27 mouse cellular contexts compared by ENCODE assay signal in the genomic region with DNA sequence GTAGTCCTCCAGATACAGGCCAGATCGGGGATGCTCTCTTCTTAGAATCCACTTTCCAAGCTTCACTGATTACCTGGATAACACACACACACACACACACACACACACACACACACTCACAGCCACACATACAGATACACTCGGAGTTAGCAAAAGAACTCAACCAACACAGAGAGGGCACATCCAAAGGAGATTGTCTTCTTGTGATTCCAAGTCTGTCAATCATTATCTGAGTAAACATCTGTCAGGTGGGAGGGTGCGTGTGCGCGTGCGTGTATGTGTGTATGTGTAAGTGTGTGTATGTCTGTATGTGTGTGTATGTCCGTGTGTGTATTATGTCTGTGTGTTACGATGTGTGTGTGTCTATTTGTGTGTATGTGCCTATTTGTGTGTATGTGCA. TPM values are rescaled to one million over a fixed set of nuclear protein-coding genes. Genes with fewer than 3 reads are reported as not detected.
DNase-seq lines count a peak whose midpoint lies in the region; ATAC-seq lines count a peak whose summit lies in the region.
"Had no signal": no experiment of that assay in that cellular context is flagged by ENCODE, and none has a peak within 500 bp of the region (broad histone marks: within the 10 kb centered on the region; RNA-seq: fewer than 3 reads in every experiment).

No protein-coding gene starts in this region.

- H3K9me3 ChIP-seq in midbrain, embryonic 13.5 days: no peaks in the 10 kb centered on the region
- H3K9me3 ChIP-seq in midbrain, embryonic 11.5 days (ENCODE audit: control insufficient read depth, low read length): no peaks in the 10 kb centered on the region
- no peaks in the 10 kb centered on the region for H3K9me3 ChIP-seq in liver, embryonic 16.5 days (replicated peaks; ENCODE audit: control insufficient read depth, low read length)
- H3K9me3 ChIP-seq: heart, embryonic 15.5 days; limb, embryonic 10.5 days; midbrain, embryonic 10.5 days; neural tube, embryonic 15.5 days had no signal

- peaks cover 12% of the 10 kb centered on the region for H3K4me1 ChIP-seq in midbrain, embryonic 13.5 days (replicated peaks)
- H3K4me1 ChIP-seq in midbrain, embryonic 11.5 days (ENCODE audit: control insufficient read depth, insufficient read depth, low read length): no peaks in the 10 kb centered on the region
- no peaks in the 10 kb centered on the region; the same call in 1 of the 2 replicates for H3K4me1 ChIP-seq in liver, embryonic 16.5 days (ENCODE audit: control insufficient read depth, low read depth, low read length)
- H3K4me1 ChIP-seq: heart, embryonic 15.5 days had no signal

- H3K36me3 ChIP-seq in midbrain, embryonic 13.5 days: no peaks in the 10 kb centered on the region
- no peaks in the 10 kb centered on the region for H3K36me3 ChIP-seq in midbrain, embryonic 11.5 days (ENCODE audit: control insufficient read depth, insufficient read depth, low read length)
- no peaks in the 10 kb centered on the region for H3K36me3 ChIP-seq in liver, embryonic 16.5 days (ENCODE audit: control insufficient read depth, insufficient read depth)
- H3K36me3 ChIP-seq: heart, embryonic 15.5 days; limb, embryonic 10.5 days; midbrain, embryonic 10.5 days; neural tube, embryonic 15.5 days had no signal

- intact Hi-C loops in left cerebral cortex, postnatal 36 days (cut with DNase I): no loop called here

- ATAC-seq in midbrain, embryonic 13.5 days: peak; percentile 6; the same call in 1 of the 2 replicates
- no peak for ATAC-seq in midbrain, embryonic 11.5 days (ENCODE audit: low FRiP score)
- 0 out of 2 replicates have a peak, but pooled peaks have one; percentile 33 for ATAC-seq in liver, embryonic 16.5 days (ENCODE audit: low read depth)
- ATAC-seq: CD4-positive, CD25-positive, alpha-beta regulatory T cell, adult 4 months; inflammation-experienced regulatory T-cells, adult 6 months had no signal

- no peak overlapping the region for H3K4me3 ChIP-seq in midbrain, embryonic 13.5 days (replicated peaks)
- no peak overlapping the region for H3K4me3 ChIP-seq in midbrain, embryonic 11.5 days (ENCODE audit: low read depth, low read length)
- H3K4me3 ChIP-seq in liver, embryonic 16.5 days (ENCODE audit: low read depth, low read length): peak overlapping the region; percentile 54
- H3K4me3 ChIP-seq: gastrocnemius, adult 2 months; heart, embryonic 15.5 days; limb, embryonic 10.5 days; midbrain, embryonic 10.5 days; neural tube, embryonic 15.5 days had no signal

- DNase-seq in kidney, adult 18-20 months: peak; percentile 14
- DNase-seq in kidney, postnatal 14 days: no peak
- no peak for DNase-seq in midbrain, embryonic 11.5 days (ENCODE audit: low spot score, missing footprints)
- no peak for DNase-seq in left cerebral cortex, postnatal 36 days (ENCODE audit: low spot score in 2 of 2)
- DNase-seq in cerebellum, adult 18-20 months: no peak
- DNase-seq in spleen, postnatal 4 days (ENCODE audit: low spot score in 2 of 2): no peak
- DNase-seq: adrenal gland, postnatal 36 days; cerebellum, adult 9-11 months; gastrocnemius, adult 2 months; heart, postnatal 36 days; layer of hippocampus, adult 9-11 months; lung, adult 18-20 months; lung, postnatal 10 days; right cerebral cortex, adult 18-20 months; right cerebral cortex, postnatal 4 days; thymus, postnatal 14 days had no signal

- H3K27me3 ChIP-seq in midbrain, embryonic 13.5 days: no peaks in the 10 kb centered on the region
- no peaks in the 10 kb centered on the region for H3K27me3 ChIP-seq in midbrain, embryonic 11.5 days (ENCODE audit: control insufficient read depth, insufficient read depth, low read length)
- H3K27me3 ChIP-seq in liver, embryonic 16.5 days (ENCODE audit: control insufficient read depth, insufficient read depth, low read depth, low read length): no peaks in the 10 kb centered on the region
- H3K27me3 ChIP-seq: heart, embryonic 15.5 days; neural tube, embryonic 15.5 days had no signal

- no peak overlapping the region for H3K27ac ChIP-seq in midbrain, embryonic 13.5 days
- H3K27ac ChIP-seq in midbrain, embryonic 11.5 days (ENCODE audit: low read depth, low read length): no peak overlapping the region
- H3K27ac ChIP-seq in liver, embryonic 16.5 days (ENCODE audit: low read length): peak overlapping the region; percentile 87
- H3K27ac ChIP-seq: gastrocnemius, adult 2 months; heart, embryonic 15.5 days; hindbrain, embryonic 14.5 days; midbrain, embryonic 10.5 days; neural tube, embryonic 15.5 days had no signal

- H3K9ac ChIP-seq in midbrain, embryonic 13.5 days (replicated peaks): no peak overlapping the region
- H3K9ac ChIP-seq in midbrain, embryonic 11.5 days (ENCODE audit: low read length): no peak overlapping the region
- H3K9ac ChIP-seq in liver, embryonic 16.5 days (ENCODE audit: low read depth, low read length): no peak overlapping the region
- H3K9ac ChIP-seq: heart, embryonic 15.5 days; hindbrain, embryonic 14.5 days; neural tube, embryonic 15.5 days had no signal

- 90% methylated on average over 8 of the region's 8 CpGs for WGBS in midbrain, embryonic 13.5 days
- WGBS in midbrain, embryonic 11.5 days: 87% methylated on average over 8 of the region's 8 CpGs
- WGBS in liver, embryonic 16.5 days (ENCODE audit: insufficient replicate concordance): 68% methylated on average over 8 of the region's 8 CpGs

- no peak overlapping the region for H3K4me2 ChIP-seq in midbrain, embryonic 13.5 days (replicated peaks)
- H3K4me2 ChIP-seq in midbrain, embryonic 11.5 days: no peak overlapping the region
- H3K4me2 ChIP-seq in liver, embryonic 16.5 days (ENCODE audit: low read depth, low read length): peak overlapping the region; percentile 56
- H3K4me2 ChIP-seq: heart, embryonic 15.5 days; hindbrain, embryonic 14.5 days; neural tube, embryonic 15.5 days had no signal

RNA-seq across cellular contexts. Expression of a gene that starts 0.5 kb away (rescaled TPM):
- polyA plus RNA-seq in midbrain, embryonic 13.5 days (2015; fragmentation: Nextera tagmentation; extraction: Ambion mirVana): 0.16 TPM in 1 of 2 replicates, not detected in the other
- polyA plus RNA-seq in midbrain, embryonic 11.5 days (2014; fragmentation: Nextera tagmentation; extraction: Ambion mirVana): not detected in 2 replicates
- 90.2 and 94.8 TPM in 2 replicates for polyA plus RNA-seq in liver, embryonic 16.5 days (2015; fragmentation: Nextera tagmentation; extraction: Ambion mirVana)
- total RNA-seq in left cerebral cortex, postnatal 36 days (2021): under 1 TPM in 1 of 2 experiments, not detected in 1; 0.41 TPM
- total RNA-seq: gastrocnemius, adult 2 months; heart, adult 8-10 months; heart, postnatal 36 days had no signal
- polyA plus RNA-seq: forebrain, embryonic 14.5 days; heart, embryonic 15.5 days; limb, embryonic 10.5 days had no signal

RNA-seq across cellular contexts. Expression of a gene that starts 27.8 kb away (rescaled TPM):
- 0.78 and 1.0 TPM in 2 replicates for polyA plus RNA-seq in midbrain, embryonic 13.5 days (2015; fragmentation: Nextera tagmentation; extraction: Ambion mirVana)
- 0.11 and 0.52 TPM in 2 replicates for polyA plus RNA-seq in midbrain, embryonic 11.5 days (2014; fragmentation: Nextera tagmentation; extraction: Ambion mirVana)
- polyA plus RNA-seq in liver, embryonic 16.5 days (2015; fragmentation: Nextera tagmentation; extraction: Ambion mirVana): 3.5 and 3.6 TPM in 2 replicates
- 1 to 10 TPM; 4.7 to 5.1 TPM for total RNA-seq in left cerebral cortex, postnatal 36 days (2021)

Comparison
In these comparisons a context has a peak if more than half of its experiments do, and no peak if none do; other contexts are left out.
1. RNA of a gene that starts 0.5 kb away (polyA plus RNA-seq): 90.2 to 94.8 TPM in liver, embryonic 16.5 days; 0.16 TPM in midbrain, embryonic 13.5 days and not detected in midbrain, embryonic 11.5 days; every median in the first group is over 10 times any median in the second.